Mouse (Mus musculus) G1E (cell line): ENCODE data around the gene Haus2. TPM values are rescaled to one million over a fixed set of nuclear protein-coding genes. Genes with fewer than 3 reads are reported as not detected.
A peak's percentile ranks its signal among the peaks of the same experiment; 100 is the strongest.

Experiments
- ATAC-seq: 2 replicates; pipeline ENCODE4 v1.8.0; 2016; ENCODE audit warnings: mild to moderate bottlenecking; ENCODE audit not compliant: insufficient number of reproducible peaks, poor library complexity, low FRiP score, severe bottlenecking; ENCODE audit errors: extremely low read depth
- DNase-seq: peaks from one replicate; pipeline ENCODE4 v3.0.0; 2012; ENCODE audit warnings: low spot score
- H3K27me3 ChIP-seq: 2 replicates; pipeline ENCODE4 v1.6.1; 2012; ENCODE audit warnings: mild to moderate bottlenecking, low read length, inconsistent platforms; ENCODE audit not compliant: insufficient read depth
- H3K36me3 ChIP-seq: replicated peaks from 2 replicates; pipeline ENCODE3; 2012; ENCODE audit warnings: mild to moderate bottlenecking, inconsistent platforms
- H3K4me1 ChIP-seq: 2 replicates; pipeline ENCODE4 v1.6.1; 2012; ENCODE audit warnings: low read depth, low read length, inconsistent platforms, mixed read lengths; ENCODE audit not compliant: insufficient read depth
- H3K4me3 ChIP-seq: 2 replicates; pipeline ENCODE4 v1.5.1; 2012; ENCODE audit warnings: low read depth, mild to moderate bottlenecking, inconsistent platforms, low read length, moderate library complexity, mixed read lengths
- H3K9me3 ChIP-seq: replicated peaks from 2 replicates; pipeline ENCODE4 v1.6.1; 2012; ENCODE audit warnings: inconsistent platforms
- CTCF ChIP-seq: IDR thresholded peaks from 2 replicates; pipeline ENCODE4 v1.5.1; 2012; ENCODE audit warnings: low read depth, low read length, inconsistent platforms, mixed read lengths
- GATA1 ChIP-seq: IDR thresholded peaks from 2 replicates; pipeline ENCODE4 v1.6.1; 2012; ENCODE audit warnings: borderline replicate concordance, low read length, inconsistent platforms, mixed read lengths
- GATA2 ChIP-seq: IDR thresholded peaks from 2 replicates; pipeline ENCODE4 v1.6.1; 2012; ENCODE audit warnings: low read depth, low read length, inconsistent platforms, borderline replicate concordance
- POLR2AphosphoS5 ChIP-seq: IDR thresholded peaks from 2 replicates; pipeline ENCODE4 v1.6.1; 2012; ENCODE audit warnings: low read depth, low read length, inconsistent platforms; ENCODE audit not compliant: insufficient replicate concordance
- TAL1 ChIP-seq: conservative IDR thresholded peaks from 2 replicates; pipeline ENCODE4 v1.6.1; 2012; ENCODE audit warnings: low read depth, low read length, inconsistent platforms, mixed read lengths
- polyA plus RNA-seq: library from polyadenylated mRNA; stranded (reverse); fragments of >175 nt; gene quantifications from 2 replicates; pipeline ENCODE4 v1.2.3, GENCODE M21; 2012
- total RNA-seq, 2 experiments: library from RNA; stranded (forward) in 1 of 2; stranded (reverse) in 1 of 2; fragments of 200-1000 nt in 1 of 2; fragments of >200 nt in 1 of 2; fragmentation: Nextera tagmentation in 1 of 2; gene quantifications; 2 replicates each; pipeline ENCODE4 v1.2.3; 2014 to 2017

Gene Haus2
- total and polyA plus RNA-seq, 3 experiments: 3.2 to 30.5 (median 14.6) TPM

DNA sequence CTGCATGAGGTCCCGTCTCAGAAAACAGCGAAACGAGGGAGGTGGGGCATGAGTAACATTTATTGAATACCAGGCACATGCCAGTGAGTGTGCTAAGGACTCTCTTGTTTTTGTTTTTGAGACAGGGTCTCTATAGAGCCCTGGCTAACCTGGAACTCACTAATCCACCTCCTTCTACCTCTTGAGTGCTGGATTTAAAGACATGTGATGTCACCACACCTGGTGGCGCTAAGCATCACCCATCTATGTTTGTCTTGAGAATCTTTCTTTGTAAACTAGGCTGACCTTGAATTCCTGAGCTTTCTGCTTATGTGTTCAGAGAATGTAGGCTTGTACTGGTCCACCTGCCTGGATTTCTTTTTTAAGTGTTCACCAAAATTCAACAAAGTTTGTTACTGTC lies 31.4 kb upstream of the Haus2 start:
- Histone ChIP-seq H3K27me3 (no peaks in the 10 kb centered on the region), H3K9me3 (no peaks in the 10 kb centered on the region), H3K4me3 (no peak overlapping the region; the same call in 1 of the 2 replicates), H3K4me1 (peaks cover 81% of the 10 kb centered on the region), H3K36me3 (peaks cover 34% of the 10 kb centered on the region)
- no peak for ATAC-seq
- DNase-seq: no peak
- no peak for TF ChIP-seq GATA2
- no peak for TF ChIP-seq TAL1
- TF ChIP-seq GATA1: no peak
- TF ChIP-seq CTCF: no peak
- no peak for TF ChIP-seq POLR2AphosphoS5

DNA sequence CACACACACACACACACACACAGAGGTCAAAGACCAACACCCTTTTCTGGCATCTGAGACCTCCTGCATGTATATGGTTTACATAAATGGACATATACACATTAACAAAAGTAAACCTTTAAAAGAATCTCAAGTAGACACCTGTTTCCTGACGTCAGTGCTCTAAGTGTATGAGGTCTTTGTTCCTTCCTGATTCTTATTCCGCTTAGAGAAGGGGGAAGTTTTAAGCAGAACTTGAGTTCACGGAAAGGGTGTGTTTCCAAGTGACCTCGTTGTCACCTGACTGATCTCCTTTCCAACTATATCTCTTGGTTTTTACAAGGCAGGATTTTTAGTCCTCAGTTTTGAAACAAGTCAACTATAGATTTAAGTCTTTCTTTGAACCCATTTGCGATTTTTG lies 30.9 kb upstream of the Haus2 start:
- H3K4me3 ChIP-seq: no peak overlapping the region; the same call in 1 of the 2 replicates
- peaks cover 78% of the 10 kb centered on the region for H3K4me1 ChIP-seq
- H3K36me3 ChIP-seq: peaks cover 33% of the 10 kb centered on the region
- no peaks in the 10 kb centered on the region for H3K27me3 ChIP-seq
- H3K9me3 ChIP-seq: no peaks in the 10 kb centered on the region
- ATAC-seq: peak; percentile 48; the same call in 1 of the 2 replicates
- peak; percentile 23 for DNase-seq
- TF ChIP-seq CTCF: no peak
- TF ChIP-seq TAL1: no peak
- TF ChIP-seq POLR2AphosphoS5: no peak
- no peak for TF ChIP-seq GATA2
- TF ChIP-seq GATA1: no peak

DNA sequence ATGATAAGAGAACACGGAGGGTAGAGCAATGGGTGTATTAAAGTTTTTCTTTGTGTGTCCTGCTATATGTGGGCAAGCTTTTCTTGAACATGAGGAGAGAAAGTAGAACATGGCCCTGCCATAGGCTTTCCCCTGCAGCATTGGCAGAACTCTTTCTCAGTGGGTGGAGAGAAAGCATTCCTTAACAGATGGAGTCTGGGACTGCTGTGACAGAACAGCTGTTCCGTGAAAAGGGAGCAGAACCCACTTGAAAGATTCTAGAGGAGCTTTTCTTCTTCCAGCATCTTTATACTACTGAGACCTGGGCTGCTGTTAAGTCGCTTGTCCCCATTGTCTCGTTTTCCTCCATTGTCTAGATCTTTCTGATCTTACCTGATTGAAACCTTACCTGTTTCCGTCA lies 19.4 kb upstream of the Haus2 start:
- DNase-seq (no peak), ATAC-seq (no peak)
- Histone ChIP-seq H3K36me3 (peaks cover 81% of the 10 kb centered on the region), H3K27me3 (no peaks in the 10 kb centered on the region), H3K4me3 (no peak overlapping the region), H3K4me1 (peaks cover 4% of the 10 kb centered on the region; the same call in 1 of the 2 replicates), H3K9me3 (no peaks in the 10 kb centered on the region)
- TF ChIP-seq POLR2AphosphoS5 (no peak), GATA2 (no peak), GATA1 (no peak), TAL1 (no peak), CTCF (no peak)

DNA sequence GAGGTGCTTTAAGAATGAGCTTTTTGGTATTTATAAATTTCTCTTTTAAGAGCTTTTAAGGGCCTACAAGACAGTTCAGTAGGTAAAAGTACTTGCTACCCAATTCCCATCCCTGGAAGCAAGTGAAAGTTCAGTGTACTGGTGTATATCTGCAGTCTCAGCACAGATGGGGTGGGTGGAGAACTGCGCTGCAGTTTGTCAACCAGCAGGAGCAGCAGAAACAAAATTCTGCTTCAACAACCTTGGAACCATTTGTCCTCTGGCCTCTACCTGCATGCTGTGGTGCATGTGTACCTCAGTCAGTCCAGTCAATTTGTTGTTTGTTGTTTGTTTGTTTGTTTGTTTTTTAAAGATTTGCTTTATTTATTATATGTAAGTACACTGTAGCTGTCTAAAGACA lies 17.0 kb upstream of the Haus2 start:
- Histone ChIP-seq H3K4me1 (peaks cover 4% of the 10 kb centered on the region; the same call in 1 of the 2 replicates), H3K4me3 (no peak overlapping the region), H3K27me3 (no peaks in the 10 kb centered on the region), H3K36me3 (peaks cover 81% of the 10 kb centered on the region), H3K9me3 (no peaks in the 10 kb centered on the region)
- ATAC-seq (no peak), DNase-seq (no peak)
- TF ChIP-seq GATA2 (no peak), POLR2AphosphoS5 (no peak), TAL1 (no peak), GATA1 (no peak), CTCF (no peak)

DNA sequence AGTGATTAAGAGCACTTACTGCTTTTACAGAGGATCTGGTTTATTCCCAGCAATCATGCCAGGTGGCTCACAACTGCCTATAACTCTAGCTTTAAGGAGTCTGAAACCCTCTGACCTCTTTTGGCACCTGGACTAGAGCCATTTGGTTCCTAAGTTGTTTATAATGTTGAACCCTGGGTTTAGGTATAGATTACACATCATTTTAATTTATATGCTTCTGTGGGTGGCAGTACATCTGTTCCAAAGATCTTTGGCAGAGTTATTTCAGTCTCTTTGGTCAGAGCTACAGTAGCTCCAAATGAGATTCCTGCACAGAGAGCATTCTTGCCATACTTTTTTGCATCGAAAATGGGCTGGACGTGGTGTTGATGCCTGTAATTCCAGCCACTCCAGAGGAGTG lies 11.4 kb upstream of the Haus2 start:
- H3K36me3 ChIP-seq: peaks cover 82% of the 10 kb centered on the region
- no peak for ATAC-seq
- no peaks in the 10 kb centered on the region for H3K9me3 ChIP-seq
- peaks cover 4% of the 10 kb centered on the region; the same call in 1 of the 2 replicates for H3K4me1 ChIP-seq
- H3K27me3 ChIP-seq: no peaks in the 10 kb centered on the region
- DNase-seq: no peak
- no peak for TF ChIP-seq CTCF
- TF ChIP-seq GATA2: no peak
- no peak for TF ChIP-seq GATA1
- TF ChIP-seq TAL1: no peak
- no peak for TF ChIP-seq POLR2AphosphoS5
- H3K4me3 ChIP-seq: no peak overlapping the region

DNA sequence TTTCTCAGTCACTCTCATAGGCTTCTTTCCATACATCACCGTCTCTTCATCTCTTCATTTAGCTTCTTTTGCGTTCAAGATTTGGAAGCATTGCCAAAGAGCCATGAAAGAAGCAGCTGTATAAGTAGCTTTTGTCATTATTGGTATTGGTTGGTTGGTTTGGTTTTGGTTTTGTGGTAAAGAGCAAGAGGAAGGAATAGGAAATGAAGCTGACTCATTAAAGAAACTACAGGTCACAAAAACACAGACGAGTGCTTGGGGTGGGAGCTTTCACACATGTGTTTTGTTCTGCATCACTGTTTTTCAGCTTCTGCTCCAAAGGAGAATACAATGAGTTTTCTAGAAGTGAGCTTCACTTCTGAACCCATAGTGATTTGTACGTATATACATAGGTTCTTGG lies 9.7 kb upstream of the Haus2 start:
- no peak overlapping the region for H3K4me3 ChIP-seq
- no peaks in the 10 kb centered on the region for H3K9me3 ChIP-seq
- TF ChIP-seq GATA2 (no peak), TAL1 (no peak), CTCF (no peak), GATA1 (no peak), POLR2AphosphoS5 (no peak)
- ATAC-seq (no peak), DNase-seq (no peak)
- no peaks in the 10 kb centered on the region for H3K4me1 ChIP-seq
- no peaks in the 10 kb centered on the region for H3K27me3 ChIP-seq
- H3K36me3 ChIP-seq: peaks cover 84% of the 10 kb centered on the region
